Mouse (Mus musculus): ENCODE results near the gene Sntg2.

Gene Sntg2

DNA sequence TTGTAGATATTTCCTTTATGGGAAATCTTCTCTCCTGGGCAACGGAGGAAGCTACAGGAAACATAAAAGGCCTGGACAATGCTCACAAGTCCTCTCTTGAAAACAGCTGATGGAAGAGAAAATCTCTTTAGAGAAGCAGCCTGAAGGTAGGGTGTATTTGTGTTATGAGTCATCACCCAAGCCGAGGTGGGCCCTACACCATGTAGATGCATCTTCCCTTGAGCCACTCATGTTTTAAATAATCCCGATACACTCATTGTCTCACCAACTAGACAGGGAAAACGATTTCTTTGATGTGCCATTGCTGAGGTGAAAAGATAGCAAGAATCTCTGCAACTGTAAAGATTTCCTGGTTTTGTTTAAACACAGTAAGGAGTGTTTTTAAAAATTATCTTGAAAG lies 89.4 kb downstream of the Sntg2 start:
- no peak for DNase-seq (ENCODE audit: low spot score in 2 of 2)

DNA sequence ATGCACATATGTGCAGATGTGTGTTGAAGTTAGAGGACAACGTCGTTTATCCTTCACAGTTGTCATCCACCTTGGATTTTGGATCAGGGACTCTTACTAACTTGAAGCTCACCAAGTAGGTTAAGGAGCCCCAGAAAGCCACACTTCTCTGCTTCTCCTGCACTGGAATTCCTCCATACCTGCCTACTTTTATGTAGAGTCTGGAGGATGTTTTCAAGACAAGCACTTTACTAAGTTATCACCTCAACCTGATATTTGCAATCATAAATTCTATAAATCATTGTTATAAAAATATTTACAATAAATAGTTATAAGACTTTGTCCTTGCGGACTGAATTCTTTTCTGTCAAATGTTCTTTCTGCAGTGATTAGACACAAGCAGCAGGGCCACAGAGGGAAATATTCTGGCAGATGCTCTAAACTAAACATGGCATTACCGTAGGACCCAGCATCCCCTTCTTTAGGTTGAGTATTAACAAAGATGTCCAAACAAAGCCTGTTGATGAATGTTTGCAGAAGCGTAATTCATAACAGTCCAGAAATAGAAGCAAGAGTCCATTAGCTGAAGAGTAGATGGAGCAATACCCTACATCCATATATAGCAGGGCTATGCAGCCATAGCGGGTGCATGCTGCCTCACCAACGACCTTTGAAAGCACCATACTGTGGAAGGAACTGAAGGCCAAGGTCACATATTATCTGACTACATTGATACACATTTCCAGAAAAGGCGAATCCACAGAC lies 100.8 kb downstream of the Sntg2 start:
- no peak for DNase-seq (ENCODE audit: low spot score in 2 of 2)

DNA sequence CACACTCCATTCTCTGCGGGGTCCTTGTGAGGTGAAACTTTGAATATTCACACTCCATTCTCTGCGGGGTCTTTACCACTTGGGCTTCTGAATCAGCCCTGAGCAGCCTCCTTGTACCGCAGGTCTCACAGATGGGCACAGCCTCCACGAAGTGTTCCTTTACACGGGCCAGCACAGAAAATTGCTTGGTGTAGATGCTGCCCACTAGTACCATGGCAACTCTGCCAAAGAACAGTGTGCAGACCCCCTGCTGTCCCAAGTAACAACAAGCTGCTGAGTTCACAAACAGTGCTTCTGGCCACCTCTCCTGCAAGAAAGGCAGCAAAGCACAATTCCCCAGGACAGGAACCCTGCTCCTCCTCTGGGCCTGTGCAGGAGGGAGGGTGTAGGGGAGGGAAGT lies 109.0 kb downstream of the Sntg2 start:
- DNase-seq (ENCODE audit: low spot score in 2 of 2): no peak

DNA sequence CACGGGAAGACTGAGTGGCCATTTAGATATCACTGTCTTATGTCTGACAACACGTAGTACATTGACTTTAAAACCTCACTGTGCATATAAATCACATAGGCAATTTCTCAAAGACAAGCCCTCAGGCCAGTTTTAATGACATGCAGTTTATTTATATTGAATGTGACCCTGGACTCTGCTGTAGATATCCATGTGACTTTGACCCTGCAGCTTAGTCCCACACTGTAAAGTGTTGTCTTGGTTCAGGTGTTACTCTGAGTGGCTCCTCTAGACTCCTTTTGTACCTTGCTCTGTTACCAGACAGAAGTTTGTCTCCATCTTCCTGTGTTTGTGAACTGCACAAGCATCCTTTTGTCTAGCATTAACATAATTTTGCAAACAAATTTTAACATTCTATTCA lies 112.0 kb downstream of the Sntg2 start:
- no peak for DNase-seq (ENCODE audit: low spot score in 2 of 2)

DNA sequence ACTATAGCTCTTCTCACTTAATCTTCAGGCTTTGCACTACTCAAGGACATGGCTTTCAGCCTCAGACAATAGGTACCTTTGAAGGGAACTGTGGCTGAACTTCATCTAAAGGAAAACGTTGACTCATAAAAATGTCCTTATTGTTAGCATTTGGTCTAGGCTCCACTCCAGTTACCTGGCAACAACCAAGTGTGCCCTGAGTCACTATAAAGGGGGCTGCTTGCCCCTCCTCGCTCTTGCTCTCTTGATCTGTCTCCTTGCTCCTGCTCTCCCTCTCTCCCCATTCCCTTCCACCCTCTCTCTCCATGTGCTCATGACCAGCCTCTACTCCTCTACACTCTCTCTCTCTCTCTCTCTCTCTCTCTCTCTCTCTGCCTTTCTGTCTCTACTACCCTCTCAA lies 114.5 kb downstream of the Sntg2 start:
- DNase-seq (ENCODE audit: low spot score in 2 of 2): no peak

DNA sequence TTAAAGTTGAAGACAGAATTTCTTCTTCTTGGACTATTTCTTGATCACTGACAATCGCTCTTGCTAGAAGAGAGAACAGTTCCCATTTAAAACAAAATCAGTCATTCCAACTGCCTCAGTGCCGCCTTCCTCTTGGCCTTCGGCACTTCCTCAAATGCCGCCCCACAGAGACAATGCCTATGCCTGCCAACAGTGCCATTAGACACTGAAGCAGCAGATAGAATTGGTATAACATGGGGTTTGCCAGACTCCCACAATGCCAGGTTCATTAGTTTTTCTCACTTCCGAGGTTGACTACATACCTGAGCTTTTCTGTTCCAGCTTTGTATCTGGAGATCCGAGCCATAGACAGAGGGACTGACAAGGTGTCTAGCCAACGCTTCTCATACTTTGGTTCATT lies 115.5 kb downstream of the Sntg2 start:
- no peak for DNase-seq (ENCODE audit: low spot score in 2 of 2)

DNA sequence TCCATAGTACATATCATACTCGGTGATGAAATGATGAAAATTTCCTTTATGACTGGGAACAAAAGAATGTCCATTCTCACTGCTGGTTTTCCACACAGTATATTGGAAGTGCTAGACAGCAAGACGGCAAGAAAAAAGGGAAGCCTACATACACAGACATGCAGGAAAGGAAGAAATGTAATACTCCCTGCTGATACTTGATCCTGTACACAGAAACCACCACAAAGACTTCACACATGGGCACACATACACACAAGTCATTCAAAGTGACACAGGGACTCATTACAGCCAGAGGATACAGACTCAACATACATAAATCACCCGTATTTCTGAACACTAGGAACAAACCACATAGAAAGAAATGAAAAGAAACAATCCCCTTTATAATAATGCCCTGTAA lies 117.0 kb downstream of the Sntg2 start:
- no peak for DNase-seq (ENCODE audit: low spot score in 2 of 2)

DNA sequence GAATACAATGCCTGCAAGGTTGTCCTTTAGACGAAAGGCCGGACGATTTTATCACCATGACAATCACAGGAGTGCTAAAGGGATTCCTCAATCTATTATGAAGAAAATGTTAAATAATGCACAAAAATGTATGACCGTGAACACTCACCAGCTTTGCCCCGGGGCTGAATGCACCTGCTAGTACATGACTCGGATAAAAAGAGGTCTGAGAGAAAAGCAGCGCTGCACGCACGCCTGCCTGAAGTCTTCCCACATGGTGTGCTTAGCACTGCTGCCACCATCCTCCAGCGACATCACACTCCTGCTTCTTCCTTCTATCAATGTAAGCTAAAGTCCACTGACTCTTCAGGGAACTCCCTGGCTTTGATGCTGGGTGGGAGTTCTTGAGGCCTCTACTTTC lies 118.6 kb downstream of the Sntg2 start:
- DNase-seq (ENCODE audit: low spot score in 2 of 2): no peak

DNA sequence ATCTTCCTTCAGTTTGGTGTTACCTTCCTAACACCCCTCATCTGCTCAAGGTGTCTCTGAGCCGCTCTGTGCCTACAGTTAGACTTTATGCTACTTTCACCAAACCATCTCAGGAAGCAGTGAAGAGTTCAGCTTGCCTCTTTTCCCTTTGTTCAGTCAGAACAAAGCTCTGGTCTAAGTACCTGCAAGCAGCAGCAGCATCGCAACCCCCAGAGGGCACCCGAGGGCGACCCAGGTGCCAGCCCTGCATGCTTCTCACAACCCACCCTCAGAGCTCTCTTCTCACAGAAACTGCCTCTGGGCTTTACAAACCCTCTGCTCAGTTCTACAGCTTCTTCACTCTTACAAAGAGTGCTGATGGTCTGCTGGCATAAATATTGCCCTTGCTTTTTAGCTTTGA lies 120.8 kb downstream of the Sntg2 start:
- DNase-seq (ENCODE audit: low spot score in 2 of 2): no peak

DNA sequence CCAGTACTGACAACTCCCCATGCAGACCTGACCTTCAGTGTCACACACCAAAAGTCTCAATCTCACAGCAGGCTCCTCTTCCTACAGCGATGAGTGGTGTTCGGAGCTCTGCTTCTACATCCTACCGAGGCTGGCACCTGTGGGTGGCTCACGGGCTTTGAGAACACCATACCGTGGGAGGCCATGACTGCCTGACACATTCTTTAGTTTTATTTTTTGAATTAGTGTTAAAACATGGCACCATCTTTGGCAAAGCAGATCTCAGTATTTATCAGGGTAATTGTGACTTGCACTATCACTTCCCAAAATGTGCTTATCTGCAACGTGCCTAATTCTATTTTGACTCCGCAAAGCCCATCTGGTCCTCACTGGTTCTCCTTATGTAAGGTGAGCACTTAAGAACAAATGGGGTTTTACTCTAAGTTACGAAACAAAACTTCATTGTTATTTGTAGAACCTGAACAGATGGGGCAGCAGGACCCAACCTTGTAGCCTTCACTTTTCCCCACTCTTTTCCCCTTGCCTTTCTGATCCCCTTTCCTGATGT lies 121.8 kb downstream of the Sntg2 start:
- DNase-seq (ENCODE audit: low spot score in 2 of 2): no peak

DNA sequence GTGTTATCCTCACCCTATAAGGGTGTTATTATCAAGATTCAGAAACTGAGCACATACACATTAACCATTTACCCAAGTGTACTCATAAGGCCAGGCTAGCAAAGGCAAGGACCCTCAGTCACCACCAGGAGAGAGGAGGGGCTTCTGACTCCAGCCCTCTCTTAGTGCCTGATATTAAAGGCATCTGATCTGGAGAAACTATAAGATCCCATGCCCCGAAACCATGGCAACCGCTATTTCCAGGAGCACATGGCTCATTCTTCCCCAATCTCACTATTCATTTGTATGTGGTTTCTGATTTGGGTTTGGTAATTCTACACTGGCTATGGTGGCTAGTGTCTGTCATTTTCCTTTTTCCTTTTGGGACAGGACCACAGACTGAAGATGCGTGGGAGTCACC lies 124.1 kb downstream of the Sntg2 start:
- DNase-seq (ENCODE audit: low spot score in 2 of 2): no peak

DNA sequence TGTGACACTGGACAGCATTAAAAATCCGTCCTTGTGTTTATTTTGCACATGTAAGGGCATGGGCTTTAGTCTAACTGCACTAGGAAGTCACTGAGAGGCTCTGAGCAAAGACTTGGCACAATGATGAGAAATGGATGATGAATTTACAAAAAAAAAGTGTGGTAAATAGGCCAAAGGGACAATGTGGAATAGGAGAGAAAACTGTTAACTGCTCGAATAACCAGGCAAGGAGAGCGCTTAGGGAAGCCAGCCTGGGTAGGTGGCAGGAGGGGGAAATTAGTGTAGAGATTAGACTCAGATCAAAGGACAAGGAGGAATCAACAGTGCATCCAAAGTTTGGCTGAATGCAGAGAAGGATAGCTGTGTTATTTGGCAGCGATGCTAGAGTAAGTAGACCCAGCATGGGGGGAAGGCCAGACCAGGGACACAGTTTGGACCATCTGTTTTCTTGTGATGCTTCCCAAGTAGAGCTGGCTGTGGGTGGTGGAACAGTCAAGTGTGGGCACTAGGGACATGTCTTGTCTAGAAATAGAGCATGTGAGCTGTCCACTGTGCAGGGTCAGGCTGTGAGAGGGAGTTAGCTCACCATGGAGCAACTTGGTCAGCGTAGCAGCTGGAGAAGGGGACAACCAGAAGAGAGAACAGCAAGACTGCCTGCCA lies 126.8 kb downstream of the Sntg2 start:
- DNase-seq (ENCODE audit: low spot score in 2 of 2): peak in 1 of 2 experiments; percentile 18

DNA sequence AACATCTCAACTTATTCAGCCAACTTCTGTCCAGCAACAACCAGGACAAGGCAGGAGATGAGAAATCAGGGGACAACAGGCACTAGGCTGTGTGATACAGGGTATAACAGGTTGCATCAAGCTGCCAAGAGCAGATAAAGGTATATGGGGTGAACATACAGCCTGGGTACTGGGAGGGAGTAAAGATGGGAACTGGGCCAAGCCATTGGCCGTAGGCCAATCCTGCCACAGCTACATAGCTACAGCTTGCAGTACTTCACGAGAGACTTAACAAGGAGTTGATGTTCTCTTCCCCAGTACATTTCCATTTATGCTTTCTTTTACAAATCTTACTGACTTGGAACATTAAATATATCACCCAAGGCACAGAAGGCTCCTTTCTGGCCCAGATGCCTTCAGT lies 129.0 kb downstream of the Sntg2 start:
- peak; percentile 36 to 38 for DNase-seq (ENCODE audit: low spot score in 2 of 2)

DNA sequence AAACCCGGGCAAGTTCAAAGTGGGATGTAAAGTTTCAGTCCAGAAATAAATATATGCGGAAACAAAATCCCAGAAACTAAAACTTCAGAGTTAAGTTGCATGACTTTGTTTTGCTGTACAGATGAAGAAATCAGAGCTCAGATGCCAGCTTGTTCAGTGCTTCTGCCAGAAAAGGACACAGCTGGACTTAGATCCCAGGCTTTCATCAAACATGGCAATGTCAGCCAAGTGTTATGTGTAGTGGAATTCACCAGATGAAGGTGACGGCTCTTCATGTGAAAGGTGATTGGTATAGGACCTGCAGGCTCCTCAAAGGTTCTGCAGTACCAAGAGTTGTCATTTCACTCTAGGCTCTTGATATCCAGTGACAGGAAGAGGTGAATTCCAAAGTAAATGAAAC lies 132.3 kb downstream of the Sntg2 start:
- DNase-seq (ENCODE audit: low spot score in 2 of 2): no peak

DNA sequence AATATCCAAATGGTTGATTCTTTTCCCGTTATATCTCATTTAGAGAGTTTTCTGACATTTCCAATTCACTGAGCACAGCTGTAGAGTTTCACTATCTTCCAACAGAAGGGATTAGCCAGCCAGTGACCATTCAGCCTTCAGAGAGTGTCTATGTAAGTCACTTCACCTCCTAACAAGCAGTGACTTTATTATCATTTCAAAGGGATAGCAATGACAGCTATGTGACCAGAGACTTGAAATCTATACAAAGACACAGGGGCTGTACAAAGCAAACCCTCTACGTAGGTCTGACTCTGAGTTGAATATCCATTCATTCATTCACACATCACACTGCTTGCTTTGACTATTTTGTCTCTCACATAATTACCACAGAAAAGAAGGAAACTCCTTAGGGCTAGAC lies 138.2 kb downstream of the Sntg2 start:
- no peak for DNase-seq (ENCODE audit: low spot score in 2 of 2)

DNA sequence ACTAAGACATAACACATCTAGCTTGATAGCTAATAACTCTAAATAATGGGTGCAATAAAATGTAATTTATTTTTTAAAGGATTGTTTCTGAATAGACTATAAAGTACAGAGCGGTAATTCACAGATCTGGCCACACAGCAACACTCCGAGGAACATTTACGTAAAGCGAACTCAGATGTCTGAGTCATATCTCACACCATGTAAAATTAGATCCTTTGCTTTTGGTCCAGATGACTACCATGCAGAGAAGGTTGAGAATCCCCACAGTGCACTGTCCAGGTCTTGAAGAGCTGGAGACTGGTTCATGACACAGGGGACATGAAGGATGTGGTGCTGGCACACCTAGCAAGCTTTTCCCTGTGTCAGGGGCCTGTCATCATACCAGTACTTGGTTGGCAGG lies 145.2 kb downstream of the Sntg2 start:
- no peak for DNase-seq (ENCODE audit: low spot score in 2 of 2)

DNA sequence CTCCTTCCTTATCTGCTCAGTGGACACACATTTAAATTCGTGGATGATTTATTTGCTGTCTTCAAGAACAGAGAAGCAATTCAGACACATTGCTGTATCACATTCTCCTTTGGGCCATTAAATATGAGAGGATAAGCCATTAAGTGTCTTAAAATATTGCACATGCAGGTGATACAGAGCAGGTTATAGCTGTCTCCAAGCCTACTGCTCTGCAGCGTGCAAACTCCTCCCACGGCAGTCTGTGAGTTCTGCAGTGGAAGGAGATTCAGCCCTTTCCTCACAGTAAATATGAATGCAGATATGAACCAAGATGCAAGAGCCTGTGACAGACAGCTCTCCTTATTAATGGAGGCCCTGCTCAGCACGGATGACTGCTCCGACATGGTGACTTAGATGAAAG lies 146.9 kb downstream of the Sntg2 start:
- no peak for DNase-seq (ENCODE audit: low spot score in 2 of 2)

DNA sequence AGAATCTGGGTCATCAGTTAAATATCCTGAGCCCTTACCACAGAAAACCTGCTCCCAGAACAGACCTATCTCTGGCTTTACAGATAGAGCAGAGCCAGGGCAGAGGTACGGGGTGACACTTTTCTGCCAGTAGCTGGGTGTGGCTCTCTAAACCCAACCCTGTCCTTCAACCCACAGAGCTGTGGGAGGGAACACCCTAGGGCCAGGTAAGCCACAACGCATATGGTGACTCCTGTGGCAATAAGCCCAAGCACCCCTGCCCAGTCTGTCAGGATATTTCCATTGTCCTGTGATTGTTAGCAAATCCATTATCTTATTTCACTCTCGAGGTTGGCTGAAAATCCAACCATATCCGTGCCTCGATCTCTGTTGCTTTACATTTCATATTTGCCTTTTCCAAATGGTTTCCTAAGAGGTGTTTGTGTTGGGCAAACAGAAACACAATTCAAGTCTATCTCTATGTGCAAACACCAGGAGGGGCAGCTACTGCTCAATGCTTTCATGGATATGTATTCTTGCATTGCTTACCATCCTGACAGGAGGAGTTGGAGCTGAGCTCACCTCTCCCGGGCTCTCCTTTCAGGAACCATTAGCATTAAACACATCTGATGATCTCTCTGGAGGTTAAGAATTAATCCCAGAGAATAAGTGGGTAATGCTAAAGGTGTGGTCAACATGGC lies 156.3 kb downstream of the Sntg2 start:
- no peak for DNase-seq (ENCODE audit: low spot score in 2 of 2)

DNA sequence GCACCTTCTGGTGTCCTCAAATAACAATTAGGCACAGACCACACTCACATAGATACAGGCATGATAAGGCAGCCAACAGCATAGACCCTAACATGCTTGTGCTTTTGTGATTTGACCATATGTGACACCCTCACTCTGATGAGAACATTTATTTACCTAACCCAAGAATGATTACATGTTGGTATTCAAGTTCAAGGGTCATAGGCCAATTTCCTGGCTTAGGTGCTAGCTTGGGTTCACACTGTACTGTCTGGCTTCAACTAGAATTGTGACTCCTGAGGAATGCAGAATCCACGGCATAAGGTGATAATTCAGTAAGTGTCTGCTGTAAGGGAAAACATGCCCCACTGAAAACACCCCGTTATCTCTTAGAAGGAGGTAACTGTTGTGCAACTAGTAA lies 158.4 kb downstream of the Sntg2 start:
- no peak for DNase-seq (ENCODE audit: low spot score in 2 of 2)

DNA sequence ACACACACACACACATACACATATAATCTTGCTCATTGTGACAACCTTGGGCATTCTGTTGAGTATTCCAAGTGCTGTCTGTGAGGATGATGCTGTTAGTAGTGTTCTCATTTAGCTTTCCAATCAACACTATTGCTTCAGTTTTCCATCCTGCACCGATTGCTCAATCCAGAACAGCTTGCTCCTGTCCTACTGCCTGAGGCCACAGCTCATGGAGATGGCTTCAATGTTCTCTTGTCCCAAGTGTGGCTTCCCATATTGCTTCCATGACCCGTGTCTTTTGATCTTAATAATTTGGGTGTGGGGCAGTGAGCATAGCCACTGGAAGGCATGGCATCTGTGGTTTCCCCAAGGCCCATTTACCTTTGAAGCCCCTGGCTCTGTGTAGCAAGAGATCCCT lies 162.8 kb downstream of the Sntg2 start:
- DNase-seq (ENCODE audit: low spot score in 2 of 2): no peak

DNA sequence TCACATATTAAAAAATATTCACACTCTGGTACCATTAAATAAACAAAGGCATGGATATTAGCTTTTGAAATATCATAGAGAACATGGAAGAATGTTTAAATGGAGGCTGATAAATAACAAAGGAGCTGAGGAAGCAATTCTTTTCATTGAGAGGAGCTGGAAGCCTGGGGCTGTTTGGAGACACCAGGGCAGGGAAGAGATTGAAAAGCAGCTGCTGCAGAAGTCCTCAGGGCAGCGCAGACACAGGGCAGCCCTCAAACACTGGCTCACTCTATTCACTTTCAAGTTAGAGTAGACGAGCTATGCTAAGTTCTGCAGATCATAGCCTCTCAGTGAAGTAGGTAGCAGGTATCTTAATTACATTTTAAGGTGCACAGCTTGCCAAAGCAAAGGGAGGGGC lies 164.6 kb downstream of the Sntg2 start:
- DNase-seq (ENCODE audit: low spot score in 2 of 2): no peak

DNA sequence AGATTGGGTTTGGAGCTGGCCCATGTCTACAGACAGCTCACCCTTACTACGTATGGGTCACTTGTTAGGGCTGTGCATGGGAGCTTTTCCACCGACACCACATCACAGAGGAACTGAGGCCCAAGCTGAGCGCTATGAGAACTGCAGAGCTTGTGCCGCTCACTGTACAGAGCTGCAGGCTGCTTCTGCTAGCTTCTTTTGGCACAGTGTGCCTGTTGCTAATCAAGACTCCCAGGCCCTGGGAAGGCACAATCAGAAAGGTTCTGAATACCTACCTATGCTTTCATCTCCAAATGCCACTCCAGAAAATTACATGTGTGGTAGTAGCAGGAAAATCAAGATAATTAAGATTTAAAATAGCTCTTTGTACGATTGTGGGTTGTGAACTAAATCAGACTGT lies 165.1 kb downstream of the Sntg2 start:
- DNase-seq (ENCODE audit: low spot score in 2 of 2): no peak

DNA sequence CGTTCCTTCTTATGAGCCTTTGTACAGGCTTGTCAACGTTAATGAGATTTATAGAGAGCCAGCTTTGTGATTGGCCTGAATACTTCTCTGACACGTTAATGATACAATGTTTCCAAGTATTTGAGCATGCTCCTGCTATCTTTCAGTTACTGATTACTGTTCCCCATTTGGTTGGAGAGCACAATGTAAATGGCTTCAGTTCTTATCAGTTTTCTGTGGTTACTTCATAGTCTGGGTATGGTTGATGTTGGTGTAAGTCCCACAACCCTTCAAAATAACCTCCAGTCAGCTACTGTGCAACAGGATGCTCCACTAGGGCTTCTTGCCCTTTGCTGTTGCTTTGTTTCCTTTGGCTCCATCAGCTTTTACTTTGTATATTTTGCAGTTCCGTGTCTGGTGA lies 168.7 kb downstream of the Sntg2 start:
- no peak for DNase-seq (ENCODE audit: low spot score in 2 of 2)

Data from frontal cortex, postnatal 10 days (tissue).